Mouse (Mus musculus): Measurements from ENCODE around the gene Zbtb41. TPM values are rescaled to one million over a fixed set of nuclear protein-coding genes. Genes with fewer than 3 reads are reported as not detected.

Gene Zbtb41
- total and polyA plus RNA-seq, 3 experiments = 7.6 to 9.3 TPM; not detected in 1

- Histone ChIP-seq H3K9me3 (replicated peaks; ENCODE audit: insufficient read depth, low read length) (no peaks in the 10 kb centered on the region), H3K27ac (ENCODE audit: control insufficient read depth, low read depth, low read length) (peak overlapping the region; percentile 83), H3K79me2 (ENCODE audit: control insufficient read depth, insufficient read depth, low read length, poor library complexity) (peaks cover 27% of the 10 kb centered on the region), H3K27me3 (ENCODE audit: control insufficient read depth in 1 of 2, insufficient read depth in 2 of 2, low read length in 2 of 2) (no peaks in the 10 kb centered on the region), H3K9ac (ENCODE audit: control insufficient read depth, low read depth, low read length, poor library complexity, severe bottlenecking) (peak overlapping the region; percentile 96), H3K36me3 (ENCODE audit: control insufficient read depth in 1 of 2, insufficient read depth in 2 of 2, low read length in 2 of 2) (peaks cover 10 to 18% of the 10 kb centered on the region in 2 experiments), H3K4me3 (ENCODE audit: control insufficient read depth in 1 of 2, insufficient read depth in 1 of 2, low read depth in 2 of 2, low read length in 2 of 2) (peak overlapping the region; percentile 85 to 98), H3K4me1 (ENCODE audit: control insufficient read depth in 1 of 2, insufficient read depth in 2 of 2, low read length in 2 of 2) (peaks cover 0 to 10% of the 10 kb centered on the region in 2 experiments; a peak in 2 of 4 replicates)
- no peak for DNase-seq (ENCODE audit: low read depth, low spot score)
- TF ChIP-seq JUND (IDR thresholded peaks at IDR 0.05; ENCODE audit: low read depth, low read length) (no peak), SMC3 (IDR thresholded peaks at IDR 0.05; ENCODE audit: low read depth, low read length) (no peak), MYC (IDR thresholded peaks at IDR 0.05; ENCODE audit: low read depth, low read length) (peak; percentile 44), USF2 (IDR thresholded peaks at IDR 0.05; ENCODE audit: borderline replicate concordance in 1 of 2, insufficient read depth in 1 of 2, low read depth in 1 of 2, low read length in 2 of 2) (no peak), MEF2A (IDR thresholded peaks at IDR 0.05; ENCODE audit: extremely low read depth, insufficient replicate concordance, low read depth, low read length, poor library complexity, severe bottlenecking) (no peak), TCF12 (IDR thresholded peaks at IDR 0.05; ENCODE audit: low read depth, low read length) (peak; percentile 50; the same call in 1 of the 2 replicates), ZMIZ1 (IDR thresholded peaks at IDR 0.05; ENCODE audit: low read depth, low read length) (no peak), MXI1 (IDR thresholded peaks at IDR 0.05; ENCODE audit: low read depth, low read length) (peak; percentile 83), NRF1 (IDR thresholded peaks at IDR 0.05; ENCODE audit: insufficient read depth, low read depth, low read length, poor library complexity, severe bottlenecking) (no peak), CHD1 (IDR thresholded peaks at IDR 0.05; ENCODE audit: low read depth, low read length) (0 out of 2 replicates have a peak, but pooled peaks have one; percentile 46), UBTF (IDR thresholded peaks at IDR 0.05; ENCODE audit: borderline replicate concordance, insufficient read depth, low read depth, low read length) (0 out of 2 replicates have a peak, but pooled peaks have one; percentile 14), ETS1 (IDR thresholded peaks at IDR 0.05; ENCODE audit: low read depth, low read length) (peak; percentile 54), POLR2AphosphoS5 (IDR thresholded peaks at IDR 0.05; ENCODE audit: borderline replicate concordance, low read depth, low read length) (no peak), MAZ (IDR thresholded peaks at IDR 0.05; ENCODE audit: low read depth, low read length) (no peak), BHLHE40 (IDR thresholded peaks at IDR 0.05; ENCODE audit: borderline replicate concordance, low read depth, low read length) (no peak), USF1 (IDR thresholded peaks at IDR 0.05; ENCODE audit: low read depth, low read length) (no peak), MAX (IDR thresholded peaks at IDR 0.05; ENCODE audit: low read length) (peak; percentile 63), ZKSCAN1 (IDR thresholded peaks at IDR 0.05; ENCODE audit: low read depth, low read length) (no peak), CHD2 (IDR thresholded peaks at IDR 0.05; ENCODE audit: low read length) (no peak), CTCF (IDR thresholded peaks at IDR 0.05 in 2 of 3, conservative IDR thresholded peaks at IDR 0.05 in 1 of 3; ENCODE audit: control insufficient read depth in 1 of 3, insufficient read depth in 1 of 3, low read depth in 2 of 3, low read length in 3 of 3, poor library complexity in 1 of 3, severe bottlenecking in 1 of 3) (no peak), TAL1 (IDR thresholded peaks at IDR 0.05; ENCODE audit: low read length) (no peak), ZNF384 (IDR thresholded peaks at IDR 0.05; ENCODE audit: low read depth, low read length) (no peak), ELF1 (IDR thresholded peaks at IDR 0.05; ENCODE audit: low read depth, low read length) (no peak), EP300 (IDR thresholded peaks at IDR 0.05; ENCODE audit: low read depth in 1 of 2, low read length in 2 of 2) (peak; percentile 24 to 47; a peak in 1 of 4 replicates), MAFK (IDR thresholded peaks at IDR 0.05; ENCODE audit: borderline replicate concordance, low read depth, low read length) (no peak), NELFE (IDR thresholded peaks at IDR 0.05; ENCODE audit: low read depth, low read length) (no peak), GATA1 (IDR thresholded peaks at IDR 0.05; ENCODE audit: low read depth, low read length) (peak; percentile 61), GABPA (IDR thresholded peaks at IDR 0.05; ENCODE audit: low read depth, low read length) (no peak), POLR2A (IDR thresholded peaks at IDR 0.05; ENCODE audit: control insufficient read depth in 1 of 2, insufficient read depth in 1 of 2, low read depth in 1 of 2, low read length in 2 of 2, poor library complexity in 1 of 2) (no peak), POLR2AphosphoS2 (IDR thresholded peaks at IDR 0.05; ENCODE audit: low read length) (no peak), MYB (IDR thresholded peaks at IDR 0.05; ENCODE audit: low read depth, low read length) (0 out of 2 replicates have a peak, but pooled peaks have one; percentile 57), KAT2A (conservative IDR thresholded peaks at IDR 0.05; ENCODE audit: low read depth, low read length) (no peak), HCFC1 (IDR thresholded peaks at IDR 0.05; ENCODE audit: low read depth, low read length) (no peak), SIN3A (IDR thresholded peaks at IDR 0.05; ENCODE audit: low read length) (peak; percentile 80), ZC3H11A (IDR thresholded peaks at IDR 0.05; ENCODE audit: low read depth, low read length) (no peak), RCOR1 (IDR thresholded peaks at IDR 0.05; ENCODE audit: low read depth, low read length) (0 out of 2 replicates have a peak, but pooled peaks have one; percentile 14)
Measured at GRCm38 (mm10) chr1:139455226-139455869, 33.3 kb downstream of the Zbtb41 start.

Data from MEL (cell line).